Mouse (Mus musculus) mature B cell (primary cell): Measurements from ENCODE around the gene Rad51b.

Experiments
- in situ Hi-C: fragments of 300-500 bp; cut with MboI; formaldehyde crosslinking; loops from 2 replicates; pipeline ENCODE4 v1.14.3; 2019

The Rad51b gene

DNA sequence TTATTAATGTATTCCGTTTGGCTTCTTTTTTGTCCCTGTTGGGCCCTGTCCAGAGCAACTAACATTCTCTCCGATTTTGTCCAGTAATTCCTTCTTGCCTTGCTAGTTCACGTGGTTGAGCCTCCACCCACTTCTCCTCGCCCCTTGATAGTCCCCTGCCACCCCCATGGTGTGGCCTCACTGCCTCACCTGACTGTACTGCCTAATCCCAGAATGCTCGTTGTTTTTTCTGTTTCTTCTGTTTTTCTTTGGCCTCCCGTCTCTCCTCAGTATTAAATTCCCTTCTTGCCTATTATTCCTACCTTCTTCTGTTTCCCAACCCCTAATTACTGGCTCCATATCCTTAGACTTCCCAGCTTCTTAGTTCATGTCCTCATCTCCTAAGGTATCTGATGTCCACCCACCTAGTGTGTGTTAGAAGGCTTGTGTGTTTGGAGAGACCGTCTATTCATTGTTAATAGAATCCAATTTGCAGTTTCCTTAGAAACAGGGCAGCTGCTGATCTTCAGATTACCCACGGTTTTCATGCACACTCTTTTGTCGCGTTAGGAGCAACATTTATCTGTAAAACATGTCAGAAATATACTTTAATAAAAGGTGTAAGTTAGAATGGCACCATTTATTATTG is 233.3 kb downstream of the Rad51b start:
- in situ Hi-C loops = no loop called here

DNA sequence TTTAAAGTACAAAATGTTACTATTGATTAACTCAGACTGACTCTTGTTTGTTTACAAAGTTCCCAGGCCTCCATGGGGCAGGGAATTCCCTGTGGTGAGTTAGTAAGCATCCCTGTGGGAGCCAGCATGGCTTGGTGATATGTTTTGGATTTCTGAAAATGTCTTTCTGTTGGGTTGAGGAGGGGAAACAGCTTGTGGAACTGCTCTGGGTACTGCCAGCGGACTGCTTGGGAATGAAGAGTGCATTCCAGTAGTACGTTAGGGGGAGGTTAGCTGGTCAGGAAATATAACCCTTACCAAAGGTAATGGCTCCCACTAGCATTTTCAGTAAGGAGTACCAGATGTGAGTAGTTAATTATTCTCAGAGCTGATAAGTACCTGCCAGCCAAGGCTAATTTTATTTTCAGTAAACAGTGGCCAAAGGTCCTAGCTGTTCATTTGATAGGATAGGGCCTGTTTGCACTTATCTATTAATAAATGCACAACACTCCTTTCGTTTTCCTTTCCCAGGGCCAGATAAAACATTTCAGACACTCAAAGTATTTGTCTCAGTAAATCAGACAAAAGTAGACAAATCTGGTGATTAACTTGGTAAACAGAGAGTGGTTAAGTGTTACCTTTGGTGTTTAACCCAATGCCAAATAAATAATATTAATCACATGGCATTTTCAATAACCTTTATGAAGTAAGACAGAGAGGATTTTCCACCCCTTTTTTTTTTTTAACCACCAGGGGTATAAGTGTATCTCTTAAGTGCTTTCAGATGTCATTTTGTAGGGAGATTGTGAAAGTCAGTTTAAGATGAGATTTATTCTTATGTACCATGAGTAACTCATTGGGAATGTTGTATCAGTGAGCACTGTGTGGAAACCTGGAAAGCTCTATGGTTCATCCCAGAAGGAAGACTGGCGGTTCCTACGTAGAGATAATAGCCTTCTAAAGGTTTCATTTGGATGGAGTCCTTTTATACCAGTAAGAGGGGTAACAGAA is 235.0 kb downstream of the Rad51b start:
- in situ Hi-C loops = no loop called here

DNA sequence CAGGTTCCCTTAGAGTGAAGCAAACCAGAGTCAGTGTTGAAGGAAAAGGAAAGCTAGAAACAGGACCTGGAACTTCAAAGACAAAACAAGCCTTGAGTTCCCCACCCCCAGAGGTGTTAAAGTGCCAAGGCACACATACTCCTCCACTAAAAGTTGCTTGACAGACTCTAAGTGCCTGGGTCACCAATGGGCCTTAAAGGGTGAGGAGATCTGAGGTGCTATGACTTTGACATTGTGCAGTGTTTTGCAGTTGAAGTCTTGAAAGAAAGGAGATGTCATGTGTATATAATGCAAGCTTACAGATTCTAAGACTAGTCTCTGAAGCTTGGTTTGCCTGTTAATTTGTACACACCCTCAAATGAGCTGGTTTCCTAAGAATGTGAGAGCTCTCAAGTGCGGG is 237.7 kb downstream of the Rad51b start:
- in situ Hi-C loops = no loop called here

DNA sequence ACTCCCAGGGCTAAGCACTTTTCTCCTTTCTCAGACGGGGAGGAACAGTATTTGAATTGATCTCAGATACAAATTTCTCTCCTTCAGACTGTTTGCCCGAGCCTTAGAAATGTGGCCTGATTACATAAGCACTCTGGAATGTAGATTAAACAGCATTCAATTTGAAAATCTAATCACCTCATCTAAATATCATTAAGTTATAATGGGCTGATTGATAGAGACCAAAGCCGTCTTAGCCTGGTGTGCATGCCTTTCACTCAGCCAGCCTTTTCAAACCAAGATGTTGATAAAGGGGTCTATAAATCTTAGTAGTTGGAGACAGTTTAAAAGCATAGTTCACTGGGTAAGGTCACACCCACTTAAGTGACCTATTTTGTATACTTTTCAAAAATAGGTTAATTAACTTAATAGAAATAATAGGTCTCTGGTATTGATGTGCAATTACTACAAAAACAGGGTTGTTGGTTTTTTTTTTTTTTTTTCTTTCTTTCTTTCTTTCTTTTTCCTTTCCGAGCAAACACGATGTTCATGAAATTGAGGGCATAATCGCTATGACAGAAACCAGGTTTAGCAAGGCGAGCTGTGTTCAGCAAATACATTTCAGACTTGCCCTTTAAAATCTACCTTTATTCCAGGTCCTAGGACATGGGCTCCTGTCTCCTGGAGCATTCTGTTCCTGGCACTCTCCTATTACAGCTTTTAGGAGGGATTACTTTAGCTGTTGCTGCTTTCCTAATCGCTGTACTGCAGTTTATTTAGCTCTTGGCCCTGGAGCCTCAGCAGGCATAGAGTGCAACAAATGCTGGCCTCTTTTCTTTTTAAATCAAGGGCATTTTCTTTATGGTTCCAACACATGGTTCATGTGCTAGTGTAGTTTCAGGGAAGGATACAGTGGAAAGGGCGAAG is 238.7 kb downstream of the Rad51b start:
- in situ Hi-C loops = no loop called here

DNA sequence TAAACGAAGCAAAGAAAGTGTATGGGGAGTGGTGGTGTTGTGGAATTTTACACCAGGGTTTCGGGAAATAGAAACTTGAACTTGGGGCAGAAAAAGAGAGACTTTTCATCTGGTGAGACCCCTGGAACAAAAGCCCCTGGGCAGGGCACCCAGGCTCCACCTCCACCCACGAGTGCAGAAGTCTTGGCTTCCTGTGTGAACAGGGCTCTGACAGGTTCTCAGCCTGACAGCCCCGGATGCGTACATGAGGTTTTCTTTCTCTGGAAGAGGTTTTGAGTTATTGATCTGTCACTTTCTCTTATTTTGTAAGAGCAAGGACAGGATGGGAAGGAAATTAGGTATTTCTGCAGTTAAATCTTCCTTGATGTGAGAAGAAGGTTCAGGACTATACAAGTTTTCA is 243.1 kb downstream of the Rad51b start:
- in situ Hi-C loops = no loop called here

DNA sequence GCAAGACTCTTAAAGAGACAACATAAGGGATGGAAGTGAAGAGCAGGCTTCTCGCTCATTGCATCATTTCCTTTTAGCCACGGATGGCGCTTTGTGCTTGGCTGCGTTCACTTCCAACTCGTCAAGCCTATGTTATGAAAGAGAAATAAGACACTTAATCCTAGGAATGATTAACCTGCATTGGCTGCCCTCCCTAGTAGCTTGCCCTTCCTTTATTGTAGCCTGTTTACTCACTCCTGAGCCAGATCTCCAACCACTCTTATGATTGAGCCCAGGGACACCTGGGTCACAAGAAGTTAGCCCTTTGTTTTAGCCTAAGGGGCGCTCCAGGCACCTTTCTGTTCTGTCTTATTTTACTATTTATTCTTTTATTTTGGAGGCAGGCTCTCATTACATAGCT is 244.5 kb downstream of the Rad51b start:
- in situ Hi-C loops = no loop called here

DNA sequence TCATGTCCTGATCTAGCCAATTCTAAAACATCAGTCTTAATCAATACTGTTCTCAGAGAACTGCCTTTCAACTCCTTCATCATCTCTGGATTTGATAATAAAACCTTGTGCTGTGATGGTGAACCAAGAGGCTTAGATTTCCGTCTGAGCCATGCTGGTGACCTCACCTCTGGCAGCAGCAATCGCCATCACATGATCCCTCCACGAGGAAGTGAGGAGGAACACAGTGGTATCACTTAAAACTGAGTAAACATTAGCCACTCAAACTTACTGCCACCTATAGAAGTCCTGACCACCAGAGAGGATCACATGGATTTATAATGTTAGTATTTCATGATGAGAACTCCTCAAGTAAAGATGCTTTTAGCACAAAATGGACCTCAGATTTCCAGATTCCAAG is 248.0 kb downstream of the Rad51b start:
- in situ Hi-C loops = no loop called here

DNA sequence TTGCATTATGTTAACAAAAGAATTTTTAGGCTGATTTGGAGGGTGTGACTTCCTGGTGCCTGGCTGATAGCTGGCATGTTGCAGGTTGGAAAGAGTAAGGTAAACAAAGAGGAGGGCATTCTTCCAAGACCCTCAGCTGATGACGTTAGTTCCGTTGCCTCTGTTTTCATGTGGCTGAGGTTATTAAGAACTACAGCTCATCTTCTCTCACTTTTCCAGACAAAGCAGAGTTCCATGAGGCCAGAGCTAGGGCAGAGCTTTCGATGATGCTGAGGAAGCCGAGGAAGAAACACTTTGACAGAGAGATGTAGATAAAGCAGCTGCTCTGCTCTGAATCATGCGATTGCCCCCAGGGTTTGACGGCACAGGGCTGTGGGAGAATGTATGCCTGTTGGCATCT is 250.5 kb downstream of the Rad51b start:
- in situ Hi-C loops = no loop called here

DNA sequence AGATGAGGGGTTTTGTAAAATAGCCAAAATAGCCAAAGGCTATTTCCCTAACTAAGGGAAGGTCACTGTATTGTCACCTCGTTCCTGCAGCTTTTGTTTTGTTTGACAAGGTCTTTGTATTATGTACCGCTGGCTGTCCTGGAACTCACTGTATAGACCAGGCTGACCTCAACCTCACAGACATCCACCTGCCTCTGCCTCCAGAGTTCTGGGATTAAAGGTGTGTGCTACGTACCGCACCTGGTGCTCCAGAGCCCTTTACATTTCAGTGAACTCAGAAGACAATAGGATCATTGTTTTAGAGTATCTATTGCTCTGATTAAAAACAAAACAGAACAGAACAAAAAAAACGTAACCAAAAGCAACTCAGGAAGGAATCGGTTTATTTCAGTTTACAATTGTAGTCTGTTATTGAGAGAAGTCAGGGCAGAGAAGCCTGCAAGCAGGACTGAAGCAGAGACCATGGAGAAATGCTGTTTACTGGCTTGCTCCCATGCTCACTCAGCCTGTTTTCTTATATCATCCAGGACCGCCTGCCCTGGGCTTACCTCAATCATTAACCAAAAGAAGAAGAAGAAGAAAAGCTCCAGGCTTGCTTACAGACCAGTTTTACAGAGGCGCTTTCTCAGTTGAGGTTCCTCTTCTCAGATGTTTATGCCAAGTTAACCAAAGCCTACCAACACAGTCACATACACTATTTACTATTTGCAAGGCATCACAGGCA is 251.7 kb downstream of the Rad51b start:
- in situ Hi-C loops = no loop called here

DNA sequence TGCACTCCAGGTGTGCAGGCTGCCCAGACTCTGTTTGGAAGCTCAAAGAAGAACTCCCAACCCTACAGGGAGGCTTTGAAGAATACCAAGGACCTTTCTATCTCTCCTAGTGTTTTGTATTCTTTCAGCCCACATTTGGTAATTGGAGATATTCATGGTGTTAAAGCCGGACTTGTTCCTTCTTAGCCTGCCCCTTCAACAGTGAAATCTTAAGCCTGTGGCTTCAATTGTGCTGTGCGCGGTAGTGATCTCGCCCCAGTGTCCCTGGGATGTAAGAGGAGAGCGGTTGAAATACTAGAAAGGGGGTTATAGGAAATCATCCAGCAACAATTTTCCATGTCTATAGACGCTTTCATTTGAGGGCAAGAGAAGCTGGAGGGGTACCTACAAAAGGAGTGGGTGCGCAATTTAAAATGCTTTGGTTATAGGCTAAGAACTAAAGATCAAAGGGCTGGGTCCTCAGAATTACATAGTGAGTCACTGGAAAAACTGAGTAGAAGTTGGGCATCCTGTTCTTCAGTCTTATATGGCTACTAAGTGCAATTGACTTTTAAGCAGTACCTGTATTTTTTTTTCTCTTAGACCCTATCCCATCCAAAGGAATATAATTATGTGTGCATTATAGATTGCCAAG is 253.1 kb downstream of the Rad51b start:
- in situ Hi-C loops = no loop called here

DNA sequence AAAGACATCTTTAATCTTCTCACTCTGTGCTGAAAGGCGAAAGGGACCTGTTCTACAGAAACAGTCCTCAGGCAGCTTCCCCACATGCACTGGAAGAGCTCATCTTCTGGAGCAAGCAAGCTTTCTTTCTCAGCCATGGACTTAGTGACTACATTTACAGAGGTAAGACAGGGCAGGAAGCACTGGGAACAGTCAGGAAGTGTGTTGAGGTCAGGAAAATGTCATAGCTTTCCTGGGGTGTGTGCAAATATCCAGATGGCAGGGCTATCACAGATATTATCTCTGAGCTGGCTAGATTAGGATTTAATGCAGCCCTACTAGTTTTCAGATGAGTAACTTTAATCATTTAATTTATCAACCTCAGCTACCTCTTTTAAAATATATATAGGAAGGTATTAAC is 254.2 kb downstream of the Rad51b start:
- in situ Hi-C loops = no loop called here

DNA sequence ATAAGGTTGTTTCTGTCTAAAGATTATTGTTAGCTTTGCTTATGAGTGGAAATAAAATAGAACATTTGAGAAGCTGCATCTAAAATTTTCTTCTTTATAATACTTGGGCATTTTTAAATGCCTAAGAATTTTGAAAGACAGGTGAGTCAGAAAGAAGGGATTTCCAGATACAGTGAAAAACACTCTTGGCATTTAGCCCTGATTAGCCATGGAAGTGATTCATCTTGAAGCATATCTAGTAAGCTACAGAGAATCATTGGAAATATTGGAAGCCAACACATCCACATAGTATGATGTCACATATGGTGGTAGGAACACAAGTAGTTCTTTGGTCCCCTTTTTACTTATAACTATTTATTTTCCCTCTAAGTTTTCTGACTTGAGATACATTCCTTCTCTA is 256.0 kb downstream of the Rad51b start:
- in situ Hi-C loops = no loop called here

DNA sequence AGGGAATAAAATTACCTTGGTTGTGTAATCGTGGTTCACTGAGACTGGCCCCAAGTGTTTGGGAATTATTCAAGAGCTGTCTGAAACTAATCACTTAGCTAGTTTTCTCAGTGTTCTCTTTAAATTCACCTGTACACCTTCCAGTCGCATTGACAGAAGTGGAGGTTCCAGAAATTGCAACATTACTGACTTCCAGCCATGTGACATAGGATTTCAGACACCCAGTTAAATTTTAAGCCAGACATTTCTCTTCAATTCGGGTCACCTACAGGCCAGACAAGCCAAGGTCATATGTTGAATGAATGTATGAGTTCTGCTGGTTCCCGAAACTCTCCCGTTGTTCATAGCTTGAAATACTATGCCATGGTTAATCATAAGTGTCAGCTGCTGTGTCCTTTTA is 260.8 kb downstream of the Rad51b start:
- in situ Hi-C loops = no loop called here

DNA sequence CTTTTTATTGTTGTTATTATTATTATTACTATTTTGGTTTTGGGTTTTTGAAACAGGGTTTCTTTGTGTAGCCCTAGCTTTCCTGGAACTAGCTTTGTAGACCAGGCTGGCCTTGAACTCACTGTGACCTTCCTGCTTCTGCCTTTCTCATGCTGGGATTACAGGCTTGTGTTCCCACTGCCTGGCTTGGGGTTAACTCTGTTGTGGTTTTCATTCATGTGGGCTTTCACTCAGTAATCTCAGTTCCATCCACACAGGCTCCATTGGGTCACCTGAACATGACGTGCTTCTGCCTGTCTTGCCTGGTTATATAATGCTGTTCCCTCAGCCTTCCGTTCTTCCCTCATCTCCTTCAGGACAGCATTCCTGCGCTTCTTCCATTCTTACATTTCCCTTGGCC is 261.6 kb downstream of the Rad51b start:
- in situ Hi-C loops = no loop called here

DNA sequence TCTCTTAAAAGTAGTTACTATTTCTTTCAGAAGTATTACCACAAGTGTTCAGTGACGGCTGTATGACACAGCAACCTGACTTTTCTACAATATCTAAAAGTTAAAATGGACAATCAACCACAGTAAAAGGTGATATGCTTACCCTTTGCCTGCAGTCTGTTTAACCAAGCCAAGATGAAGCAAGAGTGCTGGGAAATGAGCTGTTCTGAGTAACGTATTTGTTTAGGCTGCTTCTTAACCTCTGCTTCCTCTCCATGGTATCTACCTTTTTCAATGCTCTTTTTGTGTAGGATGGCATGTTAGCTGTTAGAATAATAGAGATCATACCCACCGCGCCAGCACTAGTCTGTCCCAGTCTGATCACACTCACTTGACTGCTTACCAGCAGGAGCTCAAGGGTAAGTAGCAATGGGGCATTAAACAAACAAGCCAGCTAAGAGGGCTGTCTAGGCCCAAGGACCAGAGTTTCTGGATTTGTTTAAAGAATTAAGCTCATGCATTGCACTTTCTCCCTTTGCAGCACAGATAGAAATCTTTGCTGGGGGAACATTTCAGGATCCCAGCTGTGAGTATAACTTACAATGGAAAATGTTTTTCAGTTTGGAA is 262.4 kb downstream of the Rad51b start:
- in situ Hi-C loops = no loop called here

DNA sequence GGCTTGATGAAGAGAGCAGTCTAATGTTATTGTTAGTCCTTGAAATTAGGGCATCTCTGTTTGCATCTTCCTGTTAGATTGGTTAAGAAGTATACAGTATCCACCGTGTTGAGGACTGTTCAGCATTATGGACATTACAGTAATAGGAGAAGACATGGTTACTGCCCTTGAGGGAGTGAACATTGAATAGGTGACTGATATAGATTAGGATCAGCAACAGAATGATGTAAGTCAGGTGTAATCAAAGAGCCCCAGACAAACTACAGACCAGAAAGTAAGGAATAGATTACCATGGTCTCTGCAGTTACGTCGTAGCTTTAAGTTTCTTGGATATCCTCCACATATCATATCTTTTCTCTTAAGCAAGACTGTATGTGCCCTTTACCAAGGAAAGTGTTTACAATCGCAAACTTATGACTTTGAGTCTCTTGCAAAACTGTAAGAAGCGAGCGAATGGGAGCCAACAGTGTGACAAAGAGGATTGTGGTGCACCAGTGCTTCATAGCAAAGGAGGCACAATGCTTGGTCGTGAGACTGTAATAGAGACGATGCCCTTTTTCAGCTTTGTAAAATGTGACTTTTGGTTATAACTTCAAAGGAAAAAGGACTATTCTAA is 263.1 kb downstream of the Rad51b start:
- in situ Hi-C loops = no loop called here

DNA sequence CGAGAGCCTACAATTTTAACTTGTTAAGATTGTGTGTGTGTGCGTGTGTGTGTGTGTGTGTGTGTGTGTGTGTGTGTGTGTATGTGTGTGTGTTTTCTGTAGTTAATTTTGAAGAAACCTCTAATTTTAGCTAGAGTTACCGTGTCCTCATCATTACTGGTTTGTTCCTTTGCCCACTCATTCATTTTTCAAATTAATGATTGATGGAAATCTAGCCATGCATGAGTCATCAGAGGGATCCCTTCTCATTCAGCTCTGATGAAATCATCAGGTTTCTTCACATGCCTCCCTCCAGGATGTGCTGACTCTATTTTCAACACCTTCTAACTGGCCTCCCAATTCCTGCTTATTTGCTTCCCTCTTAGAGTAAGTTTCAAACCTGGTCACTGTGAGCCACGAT is 263.8 kb downstream of the Rad51b start:
- in situ Hi-C loops = no loop called here

DNA sequence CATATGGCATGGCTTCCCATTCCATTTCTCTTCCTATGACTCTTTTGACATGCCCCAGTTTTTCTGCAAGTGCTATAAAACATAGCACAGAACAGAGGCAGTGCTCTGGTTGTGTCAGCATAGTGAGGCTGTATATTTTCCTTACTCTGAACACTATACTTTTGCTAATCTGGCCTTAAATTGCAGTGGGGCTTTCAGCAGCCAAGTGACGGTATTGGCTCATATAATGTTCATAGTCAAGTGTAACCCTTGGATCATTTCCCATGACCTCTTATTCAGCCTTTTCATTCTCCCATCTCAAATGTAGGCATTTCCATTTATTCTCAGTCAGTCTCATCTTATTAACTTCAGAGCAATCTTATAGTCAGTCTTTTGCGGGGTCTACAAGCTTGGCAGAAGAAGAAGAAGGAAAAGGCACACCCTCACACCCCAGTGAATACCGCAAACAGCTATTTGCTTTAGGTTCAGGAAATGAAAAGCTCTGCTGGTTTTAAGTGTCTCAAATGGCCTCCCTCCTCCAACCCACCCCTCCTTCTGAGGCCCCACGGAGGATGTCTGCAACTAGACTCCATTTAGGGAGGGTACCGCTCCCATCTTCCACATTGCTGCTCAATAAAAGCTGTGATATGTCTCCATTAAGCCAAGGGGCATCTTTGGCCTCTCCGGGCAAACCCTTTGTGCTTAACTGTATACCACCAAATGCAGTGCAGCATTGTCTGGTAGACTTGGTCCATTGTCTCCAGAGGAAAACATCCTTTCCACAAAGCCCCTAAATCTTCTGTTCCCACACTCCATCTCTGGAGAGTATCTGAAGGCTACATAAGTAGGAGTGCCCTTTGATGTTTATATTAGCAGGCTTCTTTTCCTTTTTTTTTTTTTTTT is 277.3 kb downstream of the Rad51b start:
- in situ Hi-C loops = no loop called here

DNA sequence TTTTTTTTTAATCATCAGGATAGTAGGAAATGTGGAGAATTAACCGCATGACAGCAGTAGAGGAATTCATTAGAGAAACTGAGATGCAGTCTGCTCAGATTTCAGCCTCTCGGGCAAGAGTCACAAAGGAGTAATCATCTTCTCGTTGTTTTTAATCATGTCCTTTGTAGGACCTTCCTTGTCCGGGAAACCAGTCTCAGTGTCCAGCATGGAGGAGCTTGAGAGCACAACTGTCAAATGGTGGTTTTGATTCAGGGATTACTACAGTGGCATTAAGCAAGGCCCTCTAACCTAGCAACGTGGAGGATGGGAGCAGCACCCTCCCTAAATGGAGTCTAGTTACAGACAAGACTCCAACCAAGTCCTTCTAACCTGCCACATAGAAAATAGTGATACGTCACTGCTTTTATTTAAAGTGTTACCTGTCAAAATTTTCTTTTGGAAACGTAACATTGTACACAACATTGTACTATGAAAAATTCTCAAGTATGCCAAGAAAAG is 278.0 kb downstream of the Rad51b start:
- in situ Hi-C loops = no loop called here
